Mouse (Mus musculus): Measurements from ENCODE around the gene Lama1.

- TF ChIP-seq POLR2A (IDR thresholded peaks at IDR 0.05; ENCODE audit: low read depth, low read length) (no peak), CTCF (IDR thresholded peaks at IDR 0.05; ENCODE audit: borderline replicate concordance, insufficient read depth, low read length) (no peak)
Measured at GRCm38 (mm10) chr17:67864363-67864762, 167.3 kb downstream of the Lama1 start.
